ENCODE assay signal across 18 mouse cellular contexts in genomic region chr6:95551000-95551399, GRCm38 (mm10).
DNase-seq lines count a peak whose midpoint lies in the region; ATAC-seq and TF ChIP-seq lines count a peak whose summit lies in the region.
"Had no signal": no experiment of that assay in that cellular context is flagged by ENCODE, and none has a peak within 500 bp of the region (broad histone marks: within the 10 kb centered on the region; RNA-seq: fewer than 3 reads in every experiment).

No protein-coding gene starts in this region.

- peak overlapping the region; percentile 31; the same call in 1 of the 2 replicates for H3K27ac ChIP-seq in hindbrain, embryonic 10.5 days
- H3K27ac ChIP-seq in hindbrain, embryonic 14.5 days = no peak overlapping the region
- no peak overlapping the region for H3K27ac ChIP-seq in gastrocnemius, adult 2 months
- H3K27ac ChIP-seq: heart, embryonic 10.5 days; left cerebral cortex, adult 2 months; limb, embryonic 13.5 days; liver, embryonic 15.5 days; midbrain, embryonic 10.5 days; neural tube, embryonic 13.5 days; stomach, postnatal 0 days had no signal

- H3K27me3 ChIP-seq in hindbrain, embryonic 10.5 days (ENCODE audit: insufficient read depth, poor library complexity, severe bottlenecking) = no peaks in the 10 kb centered on the region
- no peaks in the 10 kb centered on the region for H3K27me3 ChIP-seq in hindbrain, embryonic 14.5 days (ENCODE audit: control insufficient read depth, insufficient read depth, low read length)
- H3K27me3 ChIP-seq: limb, embryonic 13.5 days; liver, embryonic 15.5 days; neural tube, embryonic 13.5 days had no signal

- ATAC-seq in hindbrain, embryonic 14.5 days (ENCODE audit: low FRiP score) = no peak
- ATAC-seq: forebrain, embryonic 16.5 days had no signal

- TF ChIP-seq CTCF in brain, embryonic 14.5 days (IDR thresholded peaks at IDR 0.05; ENCODE audit: borderline replicate concordance, extremely low read depth, insufficient read depth, insufficient read length) = no peak
- TF ChIP-seq CTCF in gastrocnemius, adult 2 months (IDR thresholded peaks at IDR 0.05) = no peak

- H3K4me2 ChIP-seq in hindbrain, embryonic 14.5 days (replicated peaks) = no peak overlapping the region
- H3K4me2 ChIP-seq: limb, embryonic 13.5 days; liver, embryonic 15.5 days; neural tube, embryonic 13.5 days had no signal

- peaks cover 32% of the 10 kb centered on the region for H3K4me1 ChIP-seq in hindbrain, embryonic 10.5 days (replicated peaks)
- H3K4me1 ChIP-seq in hindbrain, embryonic 14.5 days (replicated peaks; ENCODE audit: control insufficient read depth, insufficient read depth, low read length) = 0 out of 2 replicates have a peak, but pooled peaks cover 5% of the 10 kb centered on the region
- H3K4me1 ChIP-seq: limb, embryonic 13.5 days; liver, embryonic 15.5 days had no signal

- H3K9me3 ChIP-seq in hindbrain, embryonic 10.5 days = no peaks in the 10 kb centered on the region
- H3K9me3 ChIP-seq in hindbrain, embryonic 14.5 days (ENCODE audit: control insufficient read depth, low read length) = no peaks in the 10 kb centered on the region
- H3K9me3 ChIP-seq: heart, embryonic 10.5 days; limb, embryonic 13.5 days; liver, embryonic 15.5 days; midbrain, embryonic 10.5 days; neural tube, embryonic 13.5 days had no signal

- intact Hi-C loops in gastrocnemius, adult 2 months (cut with DNase I) = no loop called here

- H3K9ac ChIP-seq in hindbrain, embryonic 14.5 days = no peak overlapping the region
- H3K9ac ChIP-seq: limb, embryonic 13.5 days; liver, embryonic 15.5 days; neural tube, embryonic 13.5 days had no signal

- WGBS in hindbrain, embryonic 10.5 days = 43% methylated on average over 4 of the region's 4 CpGs
- 42% methylated on average over 4 of the region's 4 CpGs for WGBS in hindbrain, embryonic 14.5 days

- peak; percentile 30 for DNase-seq in hindbrain, embryonic 10.5 days (ENCODE audit: low spot score)
- DNase-seq in hindbrain, embryonic 14.5 days (ENCODE audit: low spot score) = no peak
- DNase-seq in ovary, adult 18-20 months (ENCODE audit: low spot score) = peak; percentile 5
- no peak for DNase-seq in ovary, postnatal 10 days (ENCODE audit: low spot score)
- peak; percentile 34 for DNase-seq in brain, embryonic 14.5 days (ENCODE audit: low read depth)
- peak; percentile 24 for DNase-seq in retina, postnatal 1 day
- no peak for DNase-seq in gastrocnemius, adult 2 months
- no peak for DNase-seq in thymus, adult 18-20 months
- DNase-seq: cerebellum, adult 18-20 months; gastrocnemius, postnatal 14 days had no signal

- H3K36me3 ChIP-seq in hindbrain, embryonic 10.5 days = no peaks in the 10 kb centered on the region
- no peaks in the 10 kb centered on the region for H3K36me3 ChIP-seq in hindbrain, embryonic 14.5 days (replicated peaks; ENCODE audit: control insufficient read depth, insufficient read depth)
- H3K36me3 ChIP-seq: heart, embryonic 10.5 days; limb, embryonic 13.5 days; liver, embryonic 15.5 days; midbrain, embryonic 10.5 days; neural tube, embryonic 13.5 days had no signal

- no peak for TF ChIP-seq POLR2A in brain, embryonic 14.5 days (IDR thresholded peaks at IDR 0.05; ENCODE audit: borderline replicate concordance, extremely low read depth, insufficient read depth, insufficient read length, poor library complexity, severe bottlenecking)

- H3K4me3 ChIP-seq in hindbrain, embryonic 10.5 days = no peak overlapping the region
- H3K4me3 ChIP-seq in hindbrain, embryonic 14.5 days (replicated peaks; ENCODE audit: low read length) = no peak overlapping the region
- no peak overlapping the region for H3K4me3 ChIP-seq in gastrocnemius, adult 2 months
- H3K4me3 ChIP-seq: heart, embryonic 10.5 days; left cerebral cortex, adult 2 months; limb, embryonic 13.5 days; liver, embryonic 15.5 days; midbrain, embryonic 10.5 days; neural tube, embryonic 13.5 days had no signal

Comparison
In these comparisons a context has a peak if more than half of its experiments do, and no peak if none do; other contexts are left out.
1. DNase-seq: peak in hindbrain, embryonic 10.5 days (single experiment), ovary, adult 18-20 months (single experiment), brain, embryonic 14.5 days (single experiment) and retina, postnatal 1 day (single experiment); none in hindbrain, embryonic 14.5 days (single experiment), ovary, postnatal 10 days (single experiment), gastrocnemius, adult 2 months (single experiment) and thymus, adult 18-20 months (0 of 2).